ENCODE assay signal across 8 mouse cellular contexts in the genomic region with DNA sequence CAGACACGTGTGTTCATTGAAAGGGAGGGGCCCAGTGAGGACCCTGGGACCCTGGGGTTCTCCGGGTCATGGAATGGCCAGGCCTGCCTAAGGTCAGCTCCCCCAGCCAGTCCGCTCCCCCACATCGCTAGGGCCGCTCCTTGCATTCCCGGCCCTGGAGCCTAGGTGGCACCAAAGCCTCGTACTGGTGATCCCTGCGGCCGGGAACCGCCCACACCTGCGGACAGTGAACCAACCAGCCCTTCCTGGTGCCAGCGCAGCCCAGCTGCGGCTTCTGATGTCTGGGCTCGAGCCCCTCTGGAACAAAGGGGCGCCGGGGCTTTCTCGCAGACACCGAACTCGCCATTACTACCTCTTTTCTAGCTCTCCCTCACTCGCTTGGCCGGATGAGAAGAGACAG. TPM values are rescaled to one million over a fixed set of nuclear protein-coding genes. Genes with fewer than 3 reads are reported as not detected.
DNase-seq lines count a peak whose midpoint lies in the region; ATAC-seq and TF ChIP-seq lines count a peak whose summit lies in the region.

No protein-coding gene starts in this region.

- H3K9ac ChIP-seq in embryonic facial prominence, embryonic 11.5 days (replicated peaks; ENCODE audit: low read length): no peak overlapping the region
- H3K9ac ChIP-seq in intestine, postnatal 0 days (ENCODE audit: low read depth, low read length): no peak overlapping the region
- H3K9ac ChIP-seq in limb, embryonic 12.5 days (replicated peaks): no peak overlapping the region
- no peak overlapping the region; the same call in 1 of the 2 replicates for H3K9ac ChIP-seq in midbrain, embryonic 14.5 days (replicated peaks; ENCODE audit: low read length)

- peak; percentile 61 for ATAC-seq in embryonic facial prominence, embryonic 11.5 days (replicated peaks; ENCODE audit: insufficient number of reproducible peaks, low FRiP score, low TSS enrichment, low read depth)
- ATAC-seq in intestine, postnatal 0 days: peak; percentile 71; the same call in 1 of the 2 replicates
- peak; percentile 42; the same call in 1 of the 2 replicates for ATAC-seq in limb, embryonic 12.5 days (ENCODE audit: insufficient number of reproducible peaks, insufficient read depth, low FRiP score, low TSS enrichment, low read depth)
- peak; percentile 76 for ATAC-seq in midbrain, embryonic 14.5 days (ENCODE audit: low FRiP score, low TSS enrichment)

- peak; percentile 78 for DNase-seq in 3134 (ENCODE audit: extremely low read depth, insufficient read length, low spot score)
- peak; percentile 88 for DNase-seq in adrenal gland, postnatal 14 days
- DNase-seq in embryonic facial prominence, embryonic 11.5 days (ENCODE audit: low spot score): peak; percentile 90
- DNase-seq in heart, adult 11 months: peak; percentile 96
- DNase-seq in midbrain, embryonic 14.5 days: peak; percentile 89
- peak; percentile 58 for DNase-seq in spleen, adult 12 weeks (ENCODE audit: low spot score)

- H3K36me3 ChIP-seq in embryonic facial prominence, embryonic 11.5 days (replicated peaks; ENCODE audit: control insufficient read depth, insufficient read depth, low read depth, low read length): no peaks in the 10 kb centered on the region
- no peaks in the 10 kb centered on the region for H3K36me3 ChIP-seq in intestine, postnatal 0 days (ENCODE audit: control insufficient read depth, insufficient read depth)
- no peaks in the 10 kb centered on the region for H3K36me3 ChIP-seq in limb, embryonic 12.5 days
- H3K36me3 ChIP-seq in midbrain, embryonic 14.5 days (ENCODE audit: control insufficient read depth, insufficient read depth, low read length): no peaks in the 10 kb centered on the region

- H3K4me2 ChIP-seq in embryonic facial prominence, embryonic 11.5 days (ENCODE audit: low read depth, low read length): peak overlapping the region; percentile 83
- peak overlapping the region; percentile 71 for H3K4me2 ChIP-seq in intestine, postnatal 0 days (replicated peaks; ENCODE audit: low read depth)
- H3K4me2 ChIP-seq in limb, embryonic 12.5 days: peak overlapping the region; percentile 90
- peak overlapping the region; percentile 86 for H3K4me2 ChIP-seq in midbrain, embryonic 14.5 days (ENCODE audit: low read length)

- TF ChIP-seq CTCF in intestine, postnatal 0 days (IDR thresholded peaks at IDR 0.05; ENCODE audit: low read depth): peak; percentile 98

- H3K27me3 ChIP-seq in embryonic facial prominence, embryonic 11.5 days (ENCODE audit: control insufficient read depth, insufficient read depth, low read length): peaks cover 21% of the 10 kb centered on the region
- H3K27me3 ChIP-seq in intestine, postnatal 0 days (replicated peaks; ENCODE audit: control insufficient read depth, insufficient read depth, low read length): peaks cover 25% of the 10 kb centered on the region
- peaks cover 67% of the 10 kb centered on the region for H3K27me3 ChIP-seq in limb, embryonic 12.5 days
- peaks cover 44% of the 10 kb centered on the region for H3K27me3 ChIP-seq in midbrain, embryonic 14.5 days (ENCODE audit: control insufficient read depth, insufficient read depth, low read length)

- peak overlapping the region; percentile 44 for H3K4me3 ChIP-seq in embryonic facial prominence, embryonic 11.5 days (ENCODE audit: low read depth, low read length)
- peak overlapping the region; percentile 50 for H3K4me3 ChIP-seq in intestine, postnatal 0 days (ENCODE audit: low read depth, low read length)
- peak overlapping the region; percentile 49 for H3K4me3 ChIP-seq in limb, embryonic 12.5 days (replicated peaks)
- peak overlapping the region; percentile 43 for H3K4me3 ChIP-seq in midbrain, embryonic 14.5 days (replicated peaks; ENCODE audit: low read depth, low read length)

- no peaks in the 10 kb centered on the region for H3K9me3 ChIP-seq in embryonic facial prominence, embryonic 11.5 days (replicated peaks; ENCODE audit: control insufficient read depth, low read length)
- H3K9me3 ChIP-seq in intestine, postnatal 0 days (ENCODE audit: control insufficient read depth): no peaks in the 10 kb centered on the region
- no peaks in the 10 kb centered on the region for H3K9me3 ChIP-seq in limb, embryonic 12.5 days
- no peaks in the 10 kb centered on the region for H3K9me3 ChIP-seq in midbrain, embryonic 14.5 days (ENCODE audit: control insufficient read depth, low read length)

- H3K4me1 ChIP-seq in embryonic facial prominence, embryonic 11.5 days (ENCODE audit: control insufficient read depth, insufficient read depth, low read length): no peaks in the 10 kb centered on the region; the same call in none of the 2 replicates
- 0 out of 2 replicates have a peak, but pooled peaks cover 3% of the 10 kb centered on the region for H3K4me1 ChIP-seq in intestine, postnatal 0 days (replicated peaks; ENCODE audit: control insufficient read depth, insufficient read depth, low read length)
- H3K4me1 ChIP-seq in limb, embryonic 12.5 days (replicated peaks): peaks cover 20% of the 10 kb centered on the region
- peaks cover 10% of the 10 kb centered on the region for H3K4me1 ChIP-seq in midbrain, embryonic 14.5 days (ENCODE audit: control insufficient read depth, insufficient read depth, low read length)

- H3K27ac ChIP-seq in embryonic facial prominence, embryonic 11.5 days (replicated peaks; ENCODE audit: low read depth, low read length): no peak overlapping the region
- no peak overlapping the region for H3K27ac ChIP-seq in intestine, postnatal 0 days (ENCODE audit: low read depth, low read length)
- H3K27ac ChIP-seq in limb, embryonic 12.5 days: no peak overlapping the region
- no peak overlapping the region for H3K27ac ChIP-seq in midbrain, embryonic 14.5 days (replicated peaks; ENCODE audit: low read depth, low read length)

- WGBS in embryonic facial prominence, embryonic 11.5 days: 1% methylated on average over 21 of the region's 21 CpGs
- 0% methylated on average over 21 of the region's 21 CpGs for WGBS in intestine, postnatal 0 days
- WGBS in limb, embryonic 12.5 days: under 1% methylated on average over 21 of the region's 21 CpGs
- WGBS in midbrain, embryonic 14.5 days: under 1% methylated on average over 21 of the region's 21 CpGs

RNA-seq across cellular contexts. Expression of a gene that starts 1.1 kb away (rescaled TPM):
- 37.1 and 38.4 TPM in 2 replicates for total RNA-seq in adrenal gland, postnatal 14 days (2021)
- 0.86 and 1.0 TPM in 2 replicates for polyA plus RNA-seq in embryonic facial prominence, embryonic 11.5 days (2014; fragmentation: Nextera tagmentation; extraction: Ambion mirVana)
- polyA plus RNA-seq in intestine, postnatal 0 days (2015; fragmentation: Nextera tagmentation; extraction: Ambion mirVana): 21.1 and 21.2 TPM in 2 replicates
- polyA plus RNA-seq in limb, embryonic 12.5 days (2016; fragmentation: Nextera tagmentation; extraction: Ambion mirVana): 0.60 and 0.98 TPM in 2 replicates
- polyA plus RNA-seq in midbrain, embryonic 14.5 days (2014; fragmentation: Nextera tagmentation; extraction: Ambion mirVana): 5.0 and 6.1 TPM in 2 replicates
